Mouse (Mus musculus): Measurements from ENCODE around the gene Hist1h2ak. TPM values are rescaled to one million over a fixed set of nuclear protein-coding genes. Genes with fewer than 3 reads are reported as not detected.
"Not testable (repeated sequence)": the region's sequence is repeated elsewhere in the genome, so short reads cannot be mapped to it uniquely, and the experiment has no call there.

Hist1h2ak gene
- polyA plus RNA-seq, 1 experiment from 2014 or later, result 24.4 TPM

- H3K27ac ChIP-seq (ENCODE audit: low read length), result peak overlapping the region; percentile 90
- no peaks in the 10 kb centered on the region for H3K9me3 ChIP-seq (ENCODE audit: low read length)
- peaks cover 41% of the 10 kb centered on the region for H3K4me1 ChIP-seq (ENCODE audit: insufficient read depth, low read length)
- H3K27me3 ChIP-seq (ENCODE audit: insufficient read depth, low read length), result no peaks in the 10 kb centered on the region
- H3K36me3 ChIP-seq (ENCODE audit: insufficient read depth, low read length), result no peaks in the 10 kb centered on the region
- peak overlapping the region; percentile 70 for H3K9ac ChIP-seq (replicated peaks; ENCODE audit: low read length)
- ATAC-seq (ENCODE audit: low FRiP score, low TSS enrichment), result no peak
- peak overlapping the region; percentile 55 for H3K4me2 ChIP-seq (replicated peaks; ENCODE audit: low read depth, low read length)
- H3K4me3 ChIP-seq (ENCODE audit: low read length), result peak overlapping the region; percentile 44
- WGBS, result 8% methylated on average over 8 of the region's 8 CpGs
These were observed 32.7 kb upstream of the Hist1h2ak start for GRCm38 (mm10) chr13:21786189-21786898.

- H3K4me3 ChIP-seq (ENCODE audit: low read length), result no peak overlapping the region
- no peaks in the 10 kb centered on the region for H3K36me3 ChIP-seq (ENCODE audit: insufficient read depth, low read length)
- peak overlapping the region; percentile 91 for H3K27ac ChIP-seq (ENCODE audit: low read length)
- no peaks in the 10 kb centered on the region for H3K9me3 ChIP-seq (ENCODE audit: low read length)
- peak overlapping the region; percentile 51 for H3K4me2 ChIP-seq (replicated peaks; ENCODE audit: low read depth, low read length)
- WGBS, result 26% methylated on average over 6 of the region's 6 CpGs
- ATAC-seq (ENCODE audit: low FRiP score, low TSS enrichment), result no peak
- H3K4me1 ChIP-seq (ENCODE audit: insufficient read depth, low read length), result peaks cover 45% of the 10 kb centered on the region
- no peaks in the 10 kb centered on the region for H3K27me3 ChIP-seq (ENCODE audit: insufficient read depth, low read length)
- peak overlapping the region; percentile 63 for H3K9ac ChIP-seq (replicated peaks; ENCODE audit: low read length)
These were observed 30.7 kb upstream of the Hist1h2ak start for GRCm38 (mm10) chr13:21784311-21784710.

- 1% methylated on average over 9 of the region's 9 CpGs for WGBS
- peak overlapping the region; percentile 50 for H3K4me3 ChIP-seq (ENCODE audit: low read length)
- no peaks in the 10 kb centered on the region for H3K27me3 ChIP-seq (ENCODE audit: insufficient read depth, low read length)
- H3K4me2 ChIP-seq (replicated peaks; ENCODE audit: low read depth, low read length), result peak overlapping the region; percentile 51
- H3K9me3 ChIP-seq (ENCODE audit: low read length), result no peaks in the 10 kb centered on the region
- peak overlapping the region; percentile 63 for H3K9ac ChIP-seq (replicated peaks; ENCODE audit: low read length)
- no peaks in the 10 kb centered on the region for H3K36me3 ChIP-seq (ENCODE audit: insufficient read depth, low read length)
- H3K27ac ChIP-seq (ENCODE audit: low read length), result peak overlapping the region; percentile 91
- no peak for ATAC-seq (ENCODE audit: low FRiP score, low TSS enrichment)
- H3K4me1 ChIP-seq (ENCODE audit: insufficient read depth, low read length), result peaks cover 43% of the 10 kb centered on the region
These were observed 30.1 kb upstream of the Hist1h2ak start for GRCm38 (mm10) chr13:21783734-21784161.

GRCm38 (mm10) chr13:21783255-21783617 is 29.6 kb upstream of the Hist1h2ak start, which contains the start of gene Hist1h3i:
Hist1h3i (minus strand) TSS chr13:21783370.
- H3K9ac ChIP-seq (replicated peaks; ENCODE audit: low read length), result peak within 1 kb of the TSS; percentile 77
- peak within 1 kb of the TSS; percentile 63 for H3K4me2 ChIP-seq (replicated peaks; ENCODE audit: low read depth, low read length)
- no peaks in the 10 kb centered on the region for H3K36me3 ChIP-seq (ENCODE audit: insufficient read depth, low read length)
- H3K4me3 ChIP-seq (ENCODE audit: low read length), result peak within 1 kb of the TSS; percentile 50
- ATAC-seq (ENCODE audit: low FRiP score, low TSS enrichment), result peak; percentile 66
- WGBS, result 0% methylated on average over 13 of the region's 20 CpGs
- peak within 1 kb of the TSS; percentile 94 for H3K27ac ChIP-seq (ENCODE audit: low read length)
- peaks cover 45% of the 10 kb centered on the region for H3K4me1 ChIP-seq (ENCODE audit: insufficient read depth, low read length)
- H3K27me3 ChIP-seq (ENCODE audit: insufficient read depth, low read length), result no peaks in the 10 kb centered on the region
- H3K9me3 ChIP-seq (ENCODE audit: low read length), result no peaks in the 10 kb centered on the region

GRCm38 (mm10) chr13:21782361-21783254 is 29.0 kb upstream of the Hist1h2ak start:
- peak overlapping the region; percentile 63 for H3K4me2 ChIP-seq (replicated peaks; ENCODE audit: low read depth, low read length)
- H3K9me3 ChIP-seq (ENCODE audit: low read length); ATAC-seq (ENCODE audit: low FRiP score, low TSS enrichment); H3K36me3 ChIP-seq (ENCODE audit: insufficient read depth, low read length); H3K27me3 ChIP-seq (ENCODE audit: insufficient read depth, low read length): not testable (repeated sequence)
- WGBS, result under 1% methylated on average over 14 of the region's 35 CpGs
- H3K27ac ChIP-seq (ENCODE audit: low read length), result peak overlapping the region; percentile 94
- H3K4me1 ChIP-seq (ENCODE audit: insufficient read depth, low read length), result peaks cover 44% of the 10 kb centered on the region
- peak overlapping the region; percentile 50 for H3K4me3 ChIP-seq (ENCODE audit: low read length)
- peak overlapping the region; percentile 77 for H3K9ac ChIP-seq (replicated peaks; ENCODE audit: low read length)

- no peak overlapping the region for H3K4me3 ChIP-seq (ENCODE audit: low read length)
- H3K27me3 ChIP-seq (ENCODE audit: insufficient read depth, low read length), result no peaks in the 10 kb centered on the region
- no peak for ATAC-seq (ENCODE audit: low FRiP score, low TSS enrichment)
- 0 out of 2 replicates have a peak overlapping the region, but pooled peaks have one; percentile 43 for H3K27ac ChIP-seq (ENCODE audit: low read length)
- 91% methylated on average over 1 of the region's 1 CpGs for WGBS
- H3K9ac ChIP-seq (replicated peaks; ENCODE audit: low read length), result no peak overlapping the region
- H3K36me3 ChIP-seq (ENCODE audit: insufficient read depth, low read length), result no peaks in the 10 kb centered on the region
- no peak overlapping the region for H3K4me2 ChIP-seq (replicated peaks; ENCODE audit: low read depth, low read length)
- no peaks in the 10 kb centered on the region for H3K9me3 ChIP-seq (ENCODE audit: low read length)
- H3K4me1 ChIP-seq (ENCODE audit: insufficient read depth, low read length), result peaks cover 44% of the 10 kb centered on the region
These were observed 28.0 kb upstream of the Hist1h2ak start for GRCm38 (mm10) chr13:21781639-21782038.

GRCm38 (mm10) chr13:21781021-21781555 is 27.5 kb upstream of the Hist1h2ak start:
- Histone ChIP-seq H3K27me3 (ENCODE audit: insufficient read depth, low read length) (no peaks in the 10 kb centered on the region), H3K9me3 (ENCODE audit: low read length) (no peaks in the 10 kb centered on the region), H3K4me2 (replicated peaks; ENCODE audit: low read depth, low read length) (peak overlapping the region; percentile 73), H3K27ac (ENCODE audit: low read length) (peak overlapping the region; percentile 98), H3K4me3 (ENCODE audit: low read length) (peak overlapping the region; percentile 69), H3K9ac (replicated peaks; ENCODE audit: low read length) (peak overlapping the region; percentile 94), H3K4me1 (ENCODE audit: insufficient read depth, low read length) (peaks cover 42% of the 10 kb centered on the region), H3K36me3 (ENCODE audit: insufficient read depth, low read length) (no peaks in the 10 kb centered on the region)
- ATAC-seq (ENCODE audit: low FRiP score, low TSS enrichment), result no peak
- 48% methylated on average over 6 of the region's 6 CpGs for WGBS

- H3K36me3 ChIP-seq (ENCODE audit: insufficient read depth, low read length), result no peaks in the 10 kb centered on the region
- H3K4me2 ChIP-seq (replicated peaks; ENCODE audit: low read depth, low read length), result peak within 1 kb of the TSS; percentile 73
- WGBS, result under 1% methylated on average over 44 of the region's 44 CpGs
- H3K27ac ChIP-seq (ENCODE audit: low read length), result peak within 1 kb of the TSS; percentile 98
- no peaks in the 10 kb centered on the region for H3K27me3 ChIP-seq (ENCODE audit: insufficient read depth, low read length)
- peak; percentile 67 for ATAC-seq (ENCODE audit: low FRiP score, low TSS enrichment)
- H3K9ac ChIP-seq (replicated peaks; ENCODE audit: low read length), result peak within 1 kb of the TSS; percentile 94
- no peaks in the 10 kb centered on the region for H3K9me3 ChIP-seq (ENCODE audit: low read length)
- H3K4me3 ChIP-seq (ENCODE audit: low read length), result peak within 1 kb of the TSS; percentile 69
- H3K4me1 ChIP-seq (ENCODE audit: insufficient read depth, low read length), result peaks cover 36% of the 10 kb centered on the region
These were observed 26.4 kb upstream of the Hist1h2ak start, which contains the start of gene Hist1h1b for GRCm38 (mm10) chr13:21779767-21780731. Hist1h1b (minus strand) TSS chr13:21780625.

All from kidney, embryonic 16.5 days (tissue).